Mouse (Mus musculus) urinary bladder, postnatal 4 days (tissue): ENCODE results near the gene Usp49.
"Not testable (repeated sequence)": the region's sequence is repeated elsewhere in the genome, so short reads cannot be mapped to it uniquely, and the experiment has no call there.

Experiments used
- DNase-seq, 2 experiments: peaks; one replicate each; pipeline ENCODE4 v3.0.0; 2021 to 2022; ENCODE audit warnings: low spot score in 2 of 2

Usp49 gene

GRCm38 (mm10) chr17:47630678-47631065 lies at the start of gene Usp49:
Usp49 (plus strand) TSS chr17:47630690.
- DNase-seq: no peak

GRCm38 (mm10) chr17:47580962-47581361 lies 49.5 kb upstream of the Usp49 start:
- no peak for DNase-seq

DNA sequence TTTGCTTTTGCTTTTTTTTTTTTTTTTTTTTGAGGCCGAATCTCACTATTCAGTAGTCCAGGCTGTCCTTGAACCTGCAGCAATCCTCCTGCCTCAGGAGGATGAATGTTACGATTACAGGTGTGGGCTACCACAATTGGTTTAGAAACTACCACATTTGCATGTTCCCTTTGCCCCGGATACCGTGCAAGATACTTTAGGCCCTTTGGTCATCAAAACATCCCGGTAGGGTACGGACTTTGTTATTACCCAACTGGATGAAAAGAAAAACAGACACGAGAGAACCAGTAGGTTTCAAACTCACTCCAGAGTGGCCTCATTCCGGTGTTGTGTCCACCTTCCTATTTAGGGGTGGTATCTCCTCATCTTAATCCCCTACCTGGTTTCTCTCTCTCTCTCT lies 42.0 kb upstream of the Usp49 start:
- no peak for DNase-seq

- no peak for DNase-seq
Observed at GRCm38 (mm10) chr17:47591073-47591472, 39.4 kb upstream of the Usp49 start.

GRCm38 (mm10) chr17:47593215-47593853 lies 37.2 kb upstream of the Usp49 start:
- peak; percentile 92 to 98 for DNase-seq

- no peak for DNase-seq
Observed at GRCm38 (mm10) chr17:47593854-47594182, 36.7 kb upstream of the Usp49 start.

- peak in 1 of 2 experiments; percentile 32 for DNase-seq
Observed at GRCm38 (mm10) chr17:47594183-47594968, 36.1 kb upstream of the Usp49 start.

- DNase-seq: no peak
Observed at GRCm38 (mm10) chr17:47594969-47595247, 35.6 kb upstream of the Usp49 start.

DNA sequence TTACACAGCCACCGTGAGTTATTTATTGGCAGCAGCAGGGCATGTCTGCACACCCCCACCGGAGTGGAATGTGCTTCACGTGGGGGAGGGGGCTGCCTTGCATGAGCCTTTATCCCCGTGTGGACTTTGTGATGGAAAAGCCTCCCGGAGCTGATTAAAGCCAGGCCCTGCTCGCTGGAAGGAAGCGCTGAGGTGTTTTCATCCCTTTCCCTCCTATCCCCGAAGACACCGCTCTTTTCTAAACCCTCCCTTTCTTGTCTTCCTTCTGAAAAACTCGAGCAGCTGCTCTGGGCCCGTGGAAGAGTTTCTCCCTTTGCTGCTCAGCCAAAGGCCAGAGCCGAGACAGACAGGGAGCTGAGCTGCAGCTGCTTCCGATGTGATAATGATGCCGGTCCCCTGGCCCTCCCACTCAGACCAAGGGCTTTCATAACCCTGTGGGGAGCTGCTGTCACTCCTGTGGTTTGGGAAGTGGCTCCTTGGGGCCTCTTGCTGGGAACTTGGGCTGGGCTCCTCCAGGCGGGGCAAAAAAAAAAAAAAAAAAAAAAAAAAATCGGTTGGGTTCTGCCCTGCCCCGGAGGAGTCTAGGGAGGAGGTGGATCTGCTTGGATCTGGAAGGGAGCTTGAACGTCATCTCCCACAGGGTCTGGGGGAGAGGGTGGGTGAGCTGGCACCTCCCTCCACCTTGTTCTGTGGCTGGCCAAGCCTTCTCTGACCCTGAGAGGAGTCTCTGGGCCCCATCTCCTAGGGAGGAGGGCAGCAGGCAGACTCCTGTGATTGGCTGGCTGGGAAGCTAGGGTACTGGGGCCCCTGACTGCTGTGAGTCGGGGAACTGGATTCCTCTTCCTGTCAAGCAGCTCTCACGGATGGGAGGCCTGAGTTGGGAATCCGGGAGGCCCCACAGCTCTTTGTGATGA lies 35.0 kb upstream of the Usp49 start:
- DNase-seq: peak; percentile 66 to 74

DNA sequence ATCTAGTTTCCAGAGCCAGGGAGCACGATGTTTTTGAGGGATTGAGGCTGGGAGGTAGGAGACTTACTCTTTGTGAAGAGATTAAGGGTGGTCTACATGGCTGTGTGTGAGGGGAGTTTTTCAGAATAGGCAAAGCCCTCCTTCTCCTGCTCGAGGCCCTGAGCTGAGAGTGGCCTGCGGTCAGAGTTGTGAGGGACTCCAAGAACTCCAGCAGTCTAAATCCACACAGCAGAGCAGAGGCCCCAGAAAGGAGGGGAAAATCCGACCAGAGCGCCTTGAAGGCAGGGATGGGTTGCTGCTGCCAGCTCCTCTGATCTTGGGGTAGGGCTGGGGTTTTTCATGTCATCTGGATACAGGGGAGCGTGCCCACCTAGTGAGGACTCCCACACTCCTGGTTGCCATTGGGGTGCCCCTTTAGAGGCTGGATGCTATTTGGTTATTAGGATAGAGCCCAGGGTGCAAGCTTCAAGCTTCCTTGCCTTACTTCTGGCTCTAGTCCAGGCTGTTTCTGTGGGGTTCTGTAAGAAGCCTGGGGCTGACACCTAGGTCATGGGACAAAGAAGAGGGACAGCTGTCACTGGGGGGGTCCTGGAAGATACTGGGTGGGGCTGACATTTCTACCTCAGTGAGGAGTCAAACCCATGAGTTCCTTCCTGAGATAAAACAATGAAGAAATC lies 34.2 kb upstream of the Usp49 start:
- DNase-seq: no peak

DNA sequence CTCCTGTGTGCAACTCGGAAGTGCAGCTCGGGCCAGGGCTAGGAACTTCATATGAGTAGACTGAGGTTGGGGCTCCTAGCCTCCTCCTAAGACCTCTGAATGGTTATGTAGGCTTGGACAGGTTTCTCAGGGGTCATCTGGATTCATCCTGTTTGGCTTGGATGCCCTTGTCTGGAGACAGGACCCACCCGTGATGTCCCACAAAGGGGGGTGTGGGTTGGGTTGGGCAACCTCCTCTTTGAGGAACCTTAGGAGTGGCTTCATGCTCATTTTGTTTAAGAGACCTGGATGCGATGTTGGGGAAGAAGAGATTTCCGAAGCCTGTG lies 33.7 kb upstream of the Usp49 start:
- no peak for DNase-seq

- no peak for DNase-seq
Observed at GRCm38 (mm10) chr17:47597261-47597660, 33.2 kb upstream of the Usp49 start.

GRCm38 (mm10) chr17:47597838-47598579 lies 32.5 kb upstream of the Usp49 start:
- peak in 1 of 2 experiments; percentile 39 for DNase-seq

- DNase-seq: not testable (repeated sequence)
Observed at GRCm38 (mm10) chr17:47598580-47599304, 31.7 kb upstream of the Usp49 start.

- DNase-seq: peak in 1 of 2 experiments; percentile 28
Observed at GRCm38 (mm10) chr17:47599511-47600297, 30.8 kb upstream of the Usp49 start.

GRCm38 (mm10) chr17:47600601-47601388 lies 29.7 kb upstream of the Usp49 start:
- DNase-seq: no peak

DNA sequence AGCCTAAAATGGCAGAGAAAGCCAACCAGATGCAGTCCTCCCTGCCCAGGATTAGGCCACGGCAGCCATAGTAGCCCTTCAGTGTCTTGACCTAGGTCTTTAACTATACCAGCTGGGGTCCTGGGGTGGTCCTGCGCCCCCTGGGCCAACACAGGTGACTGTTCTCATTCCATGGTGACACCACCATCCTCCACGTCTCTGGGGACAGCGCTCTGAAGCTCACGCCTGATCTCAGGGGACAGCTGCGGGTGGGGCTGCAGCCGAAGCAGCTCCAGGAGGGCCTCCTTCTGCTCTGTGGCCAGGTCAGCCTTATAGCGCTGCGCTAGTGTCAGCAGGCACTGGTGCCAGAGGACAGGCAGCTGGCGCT lies 29.1 kb upstream of the Usp49 start:
- DNase-seq: no peak

DNA sequence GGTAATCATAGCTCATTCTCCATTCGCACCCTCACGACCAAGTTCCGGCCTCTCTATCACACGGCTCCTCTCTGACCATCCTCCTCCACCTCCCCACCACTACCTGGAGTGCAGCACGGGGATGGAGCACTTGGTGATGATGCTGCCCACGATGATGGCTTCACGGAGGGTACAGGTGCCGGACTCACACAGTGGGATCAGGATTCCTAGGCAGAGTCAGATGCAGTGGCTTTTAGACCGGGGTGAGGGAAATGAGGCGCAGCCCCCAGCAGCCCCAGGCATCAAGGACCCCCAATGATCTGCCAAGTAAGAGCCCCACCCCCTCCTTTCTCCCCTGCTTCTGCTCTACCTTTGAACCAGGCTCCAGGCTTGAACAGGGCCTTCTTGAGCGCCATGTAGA lies 28.2 kb upstream of the Usp49 start:
- DNase-seq: no peak

GRCm38 (mm10) chr17:47606220-47606619 lies 24.3 kb upstream of the Usp49 start:
- no peak for DNase-seq
